Mouse (Mus musculus): ENCODE data around the gene Gm11554. TPM values are rescaled to one million over a fixed set of nuclear protein-coding genes. Genes with fewer than 3 reads are reported as not detected.
"Not testable (repeated sequence)": the region's sequence is repeated elsewhere in the genome, so short reads cannot be mapped to it uniquely, and the experiment has no call there.

Gene Gm11554
- not detected in 2 replicates for total RNA-seq (2021)
- long read RNA-seq, experiment 1: 0 reads
- long read RNA-seq, experiment 2: 0 reads

DNA sequence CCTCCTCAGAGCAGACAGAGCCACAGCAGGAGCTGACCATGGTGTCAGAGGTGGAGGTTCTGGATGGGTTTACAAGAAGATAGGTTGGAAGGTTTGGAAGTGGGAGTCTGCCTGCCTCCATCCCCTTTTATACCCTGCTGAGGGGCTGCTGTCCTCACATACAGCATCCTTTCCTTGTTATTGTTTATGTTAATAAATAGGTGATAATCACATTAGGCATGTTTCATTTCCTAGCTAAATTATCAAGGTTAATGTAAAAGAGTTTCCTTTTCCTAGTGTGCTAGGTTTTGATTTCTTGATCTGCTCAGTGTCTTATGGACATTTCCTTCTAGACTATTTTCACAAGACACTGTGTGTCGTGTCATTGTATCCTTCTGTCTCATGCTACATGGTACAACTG is at the start of gene Gm11554:
TSS of gene Gm11554 (minus strand) at position 101 of the 400 bp plus-strand sequence.
- DNase-seq: not testable (repeated sequence)

DNA sequence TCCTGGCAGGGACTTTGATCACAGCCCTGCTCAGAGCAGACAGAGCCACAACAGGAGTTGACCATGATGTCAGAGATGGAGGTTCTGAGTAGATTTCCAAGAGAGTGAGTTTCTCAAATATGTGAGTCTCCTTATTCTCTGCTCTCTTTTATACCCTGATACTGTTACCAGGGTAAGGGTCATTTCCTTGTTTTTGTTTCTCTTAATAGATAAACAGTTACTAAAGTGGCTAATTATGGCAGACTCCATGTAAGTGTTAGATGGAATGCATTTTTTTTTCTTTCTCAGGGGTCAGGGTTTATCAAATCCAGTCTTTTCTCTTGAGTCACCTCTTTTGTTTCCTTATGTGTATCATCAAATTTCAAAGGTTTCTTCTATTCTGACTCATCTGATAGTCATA is 47.3 kb upstream of the Gm11554 start, which contains the start of gene Krtap4-16:
TSS of gene Krtap4-16 (minus strand) at position 101 of the 400 bp plus-strand sequence.
- no peak for DNase-seq

DNA sequence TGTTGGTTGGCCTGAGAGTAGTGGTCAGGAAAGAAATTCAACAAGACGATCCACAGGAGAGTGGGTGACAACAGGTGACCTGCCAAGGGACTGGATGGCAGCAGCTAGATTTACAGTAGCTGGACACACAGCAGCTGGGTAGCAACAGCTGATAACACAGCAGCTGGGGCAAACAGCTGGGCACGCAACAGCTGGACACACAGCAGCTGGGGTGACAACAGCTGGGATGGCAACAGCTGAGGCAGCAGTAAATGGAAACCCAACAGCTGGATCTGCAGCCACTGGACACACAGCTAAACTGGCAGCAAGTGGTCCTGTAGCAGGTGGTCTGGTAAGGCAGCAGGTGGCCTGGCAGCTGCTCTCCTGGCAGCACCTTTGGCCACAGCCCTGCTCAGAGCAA is 42.5 kb upstream of the Gm11554 start:
- no peak for DNase-seq

DNA sequence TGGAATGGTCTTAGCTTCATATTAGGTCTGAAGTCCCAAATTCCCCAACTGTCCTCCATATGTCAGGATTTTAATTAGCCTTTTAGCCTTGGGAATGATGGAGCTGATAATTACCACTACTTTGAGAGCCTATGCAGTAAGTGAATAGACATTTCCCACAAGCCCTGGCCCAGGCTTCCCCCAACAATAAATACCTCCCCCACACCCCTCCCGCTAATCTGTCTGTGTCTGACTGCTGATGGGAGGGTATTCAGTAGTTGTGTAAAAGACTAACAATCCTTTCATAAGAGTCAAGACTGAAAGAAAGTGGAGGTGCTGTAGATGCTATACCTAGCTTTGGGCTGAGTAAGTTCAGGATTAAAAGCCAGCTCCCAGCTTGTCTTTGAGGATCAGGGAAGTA is 37.9 kb upstream of the Gm11554 start:
- no peak for DNase-seq

DNA sequence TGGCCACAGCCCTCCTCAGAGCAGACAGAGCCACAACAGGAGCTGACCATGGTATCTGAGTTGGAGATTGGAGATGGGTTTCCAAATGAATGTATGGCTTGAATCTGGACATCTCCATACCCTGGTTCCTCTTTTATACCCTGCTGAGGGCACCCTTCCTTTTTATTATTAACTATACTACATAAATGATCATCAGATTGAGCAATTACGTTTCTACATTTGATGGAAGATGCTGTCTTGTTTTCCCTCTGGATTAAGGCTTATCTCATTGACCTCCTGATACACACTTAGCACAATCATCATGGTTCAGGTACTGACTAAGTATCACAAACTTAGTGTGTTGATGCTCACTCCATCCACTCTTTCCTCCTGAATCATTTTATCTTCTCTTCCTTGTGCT is 33.7 kb upstream of the Gm11554 start, which contains the start of gene 2300003K06Rik:
TSS of gene 2300003K06Rik (minus strand) at position 101 of the 400 bp plus-strand sequence.
- DNase-seq: no peak

DNA sequence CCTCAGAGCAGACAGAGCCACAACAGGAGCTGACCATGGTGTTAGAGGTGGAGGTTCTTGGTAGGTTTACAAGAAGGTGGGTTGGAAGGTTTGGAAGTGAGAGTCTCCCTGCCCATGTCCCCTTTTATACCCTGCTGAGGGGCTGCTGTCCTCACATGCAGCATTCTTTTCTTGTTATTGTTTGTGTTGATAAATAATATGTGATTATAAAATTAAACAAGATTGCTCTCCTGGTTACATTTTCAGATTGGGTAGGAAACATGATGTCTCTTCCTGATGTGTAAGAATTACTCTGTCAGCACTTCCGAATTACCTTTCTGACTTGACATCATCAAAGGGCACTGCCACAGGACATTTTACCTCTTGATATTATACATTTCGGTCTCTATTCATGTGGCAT is 11.3 kb upstream of the Gm11554 start, which contains the start of gene Gm11564:
TSS of gene Gm11564 (minus strand) at position 101 of the 400 bp plus-strand sequence.
- not testable (repeated sequence) for DNase-seq

DNA sequence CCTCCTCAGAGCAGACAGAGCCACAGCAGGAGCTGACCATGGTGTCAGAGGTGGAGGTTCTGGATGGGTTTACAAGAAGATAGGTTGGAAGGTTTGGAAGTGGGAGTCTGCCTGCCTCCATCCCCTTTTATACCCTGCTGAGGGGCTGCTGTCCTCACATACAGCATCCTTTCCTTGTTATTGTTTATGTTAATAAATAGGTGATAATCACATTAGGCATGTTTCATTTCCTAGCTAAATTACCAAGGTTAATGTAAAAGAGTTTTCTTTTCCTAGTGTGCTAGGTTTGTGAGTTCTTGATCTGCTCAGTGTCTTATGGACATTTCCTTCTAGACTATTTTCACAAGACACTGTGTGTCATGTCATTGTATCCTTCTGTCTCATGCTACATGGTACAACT is 5.5 kb upstream of the Gm11554 start, which contains the start of gene Krtap4-13:
TSS of gene Krtap4-13 (minus strand) at position 101 of the 400 bp plus-strand sequence.
- not testable (repeated sequence) for DNase-seq

DNA sequence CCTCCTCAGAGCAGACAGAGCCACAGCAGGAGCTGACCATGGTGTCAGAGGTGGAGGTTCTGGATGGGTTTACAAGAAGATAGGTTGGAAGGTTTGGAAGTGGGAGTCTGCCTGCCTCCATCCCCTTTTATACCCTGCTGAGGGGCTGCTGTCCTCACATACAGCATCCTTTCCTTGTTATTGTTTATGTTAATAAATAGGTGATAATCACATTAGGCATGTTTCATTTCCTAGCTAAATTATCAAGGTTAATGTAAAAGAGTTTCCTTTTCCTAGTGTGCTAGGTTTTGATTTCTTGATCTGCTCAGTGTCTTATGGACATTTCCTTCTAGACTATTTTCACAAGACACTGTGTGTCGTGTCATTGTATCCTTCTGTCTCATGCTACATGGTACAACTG is 5.4 kb downstream of the Gm11554 start, which contains the start of gene Gm11569:
TSS of gene Gm11569 (minus strand) at position 101 of the 400 bp plus-strand sequence.
- DNase-seq: not testable (repeated sequence)

DNA sequence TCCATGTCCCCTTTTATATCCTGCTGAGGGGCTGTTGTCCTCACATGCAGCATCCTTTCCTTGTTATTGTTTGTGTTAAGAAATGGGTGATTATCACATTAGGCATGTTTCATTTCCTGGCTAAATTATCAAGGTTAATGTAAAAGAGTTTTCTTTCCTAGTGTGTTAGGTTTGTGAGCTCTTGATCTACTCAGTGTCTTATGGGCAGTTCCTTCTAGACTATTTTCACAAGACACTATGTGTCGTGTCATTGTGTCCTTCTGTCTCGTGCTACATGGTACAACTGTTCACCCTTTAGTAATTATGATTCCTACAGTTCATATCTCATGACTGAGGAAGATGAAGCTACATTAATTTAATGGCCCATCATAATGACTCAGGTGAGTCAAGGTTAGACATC is 10.9 kb downstream of the Gm11554 start, which contains the start of gene Gm11596:
TSS of gene Gm11596 (minus strand) at position 101 of the 400 bp plus-strand sequence.
- DNase-seq: no peak

DNA sequence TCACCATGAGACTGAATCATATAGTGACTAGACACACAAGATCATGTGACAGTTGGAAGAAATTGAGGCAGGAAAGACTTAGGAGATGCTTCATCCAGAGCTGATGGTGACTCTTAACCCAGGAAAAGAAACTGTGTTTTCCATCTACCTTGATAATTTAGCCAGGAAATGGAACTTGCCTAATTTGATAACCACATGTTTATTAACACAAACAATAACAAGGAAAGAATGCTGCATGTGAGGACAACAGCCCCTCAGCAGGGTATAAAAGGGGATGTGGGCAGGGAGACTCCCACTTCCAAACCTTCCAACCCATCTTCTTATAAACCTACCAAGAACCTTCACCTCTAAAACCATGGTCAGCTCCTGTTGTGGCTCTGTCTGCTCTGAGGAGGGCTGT is 19.3 kb downstream of the Gm11554 start, which contains the start of gene Krtap4-9:
TSS of gene Krtap4-9 (plus strand) at position 301 of the 400 bp plus-strand sequence.
- not testable (repeated sequence) for DNase-seq

DNA sequence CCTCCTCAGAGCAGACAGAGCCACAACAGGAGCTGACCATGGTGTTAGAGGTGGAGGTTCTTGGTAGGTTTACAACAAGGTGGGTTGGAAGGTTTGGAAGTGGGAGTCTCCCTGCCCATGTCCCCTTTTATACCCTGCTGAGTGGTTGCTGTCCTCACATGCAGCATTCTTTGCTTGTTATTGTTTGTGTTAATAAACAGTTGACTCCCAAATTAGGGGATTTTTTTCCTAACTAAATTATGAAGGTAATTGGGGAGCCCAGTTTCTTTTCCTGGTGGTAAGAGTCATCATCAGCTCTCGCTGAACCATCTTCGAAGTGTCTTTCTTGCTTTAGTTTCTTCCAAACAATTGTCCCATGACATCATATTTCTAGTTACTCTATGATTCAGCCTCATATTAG is 23.6 kb downstream of the Gm11554 start, which contains the start of gene Krtap4-8:
TSS of gene Krtap4-8 (minus strand) at position 101 of the 400 bp plus-strand sequence.
- no peak for DNase-seq

DNA sequence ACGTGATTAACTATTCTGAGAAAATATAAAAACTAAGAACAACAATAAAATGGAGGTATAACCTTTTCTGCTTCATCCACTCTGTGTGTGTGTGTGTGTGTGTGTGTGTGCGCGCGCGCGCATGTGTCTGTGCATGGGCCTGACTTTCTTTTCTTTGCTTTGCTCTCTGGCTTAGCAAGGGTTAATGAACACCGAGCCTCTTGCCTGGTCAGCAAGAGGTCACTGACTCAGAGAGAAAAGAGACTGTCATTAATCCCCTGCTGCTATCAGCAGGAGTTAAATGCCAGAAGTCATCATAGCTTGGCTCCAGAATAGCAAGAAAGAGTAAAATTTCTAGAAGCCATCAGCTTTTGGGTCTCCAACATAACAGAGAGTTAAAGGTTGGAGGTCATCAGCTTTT is 25.8 kb downstream of the Gm11554 start:
- DNase-seq: no peak

DNA sequence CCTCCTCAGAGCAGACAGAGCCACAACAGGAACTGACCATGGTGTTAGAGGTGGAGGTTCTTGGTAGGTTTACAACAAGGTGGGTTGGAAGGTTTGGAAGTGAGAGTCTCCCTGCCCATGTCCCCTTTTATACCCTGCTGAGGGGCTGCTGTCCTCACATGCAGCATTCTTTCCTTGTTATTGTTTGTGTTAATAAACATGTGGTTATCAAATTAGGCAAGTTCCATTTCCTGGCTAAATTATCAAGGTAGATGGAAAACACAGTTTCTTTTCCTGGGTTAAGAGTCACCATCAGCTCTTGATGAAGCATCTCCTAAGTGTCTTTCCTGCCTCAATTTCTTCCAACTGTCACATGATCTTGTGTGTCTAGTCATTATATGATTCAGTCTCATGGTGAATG is 31.4 kb downstream of the Gm11554 start, which contains the start of gene Gm11595:
TSS of gene Gm11595 (minus strand) at position 101 of the 400 bp plus-strand sequence.
- DNase-seq: not testable (repeated sequence)

DNA sequence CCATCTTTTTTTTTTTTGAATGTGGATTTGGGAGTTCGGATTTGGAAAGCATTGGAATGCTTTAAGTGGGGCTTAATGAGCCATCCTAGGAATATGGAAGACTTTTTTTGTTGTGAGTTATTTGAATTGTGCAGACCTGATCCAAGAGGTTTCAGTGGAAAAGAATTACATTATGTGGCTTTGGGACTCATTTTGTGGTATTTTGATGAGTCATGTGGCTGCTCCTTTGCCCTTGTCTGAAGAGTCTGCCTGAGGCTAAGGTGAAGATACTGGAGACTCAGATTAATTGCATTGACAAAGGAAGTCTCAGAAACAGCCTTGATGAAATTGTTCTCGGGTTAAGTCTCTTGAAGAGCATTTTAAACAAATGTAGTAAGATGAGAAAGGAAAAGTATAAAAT is 35.8 kb downstream of the Gm11554 start:
- DNase-seq: no peak

DNA sequence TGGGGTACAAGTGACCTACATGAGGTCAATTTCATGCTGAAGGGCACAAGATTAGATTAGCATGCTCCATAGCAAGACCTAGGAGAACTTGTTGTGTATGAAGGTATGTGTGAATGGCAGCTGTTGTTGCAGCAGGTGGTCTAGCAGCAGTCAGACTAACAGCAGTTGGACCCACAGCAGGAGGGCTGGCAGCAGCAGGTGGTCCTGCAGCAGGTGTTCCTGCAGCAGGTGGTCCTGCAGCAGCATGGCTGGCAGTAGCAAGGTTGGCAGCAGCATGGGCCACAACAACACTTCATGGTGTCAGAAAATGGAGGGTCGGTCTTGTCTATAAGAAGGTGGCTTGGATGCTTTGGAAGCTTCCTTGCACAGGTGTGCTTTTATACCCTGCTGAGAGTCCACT is 45.4 kb downstream of the Gm11554 start:
- DNase-seq: no peak

Other genes starting within 250 kb of the Gm11554 start
- gene Krtap3-2, start 247.6 kb downstream of the Gm11554 start, total RNA-seq (2021): not detected in 2 replicates
- gene Gm11939, start 245.0 kb downstream of the Gm11554 start, total RNA-seq (2021): not detected in 2 replicates
- not detected in 2 replicates for gene Krtap3-1, start 237.8 kb downstream of the Gm11554 start, total RNA-seq (2021)
- gene Krtap1-5, start 223.4 kb downstream of the Gm11554 start, total RNA-seq (2021): not detected in 2 replicates
- not detected in 2 replicates for gene Krtap1-4, start 220.8 kb downstream of the Gm11554 start, total RNA-seq (2021)
- not detected in 2 replicates for gene Krtap1-3, start 213.1 kb downstream of the Gm11554 start, total RNA-seq (2021)
- gene Krtap9-3, start 206.3 kb downstream of the Gm11554 start, total RNA-seq (2021): not detected in 2 replicates
- gene Gm11938, start 201.1 kb downstream of the Gm11554 start, total RNA-seq (2021): not detected in 2 replicates
- not detected in 2 replicates for gene Gm11937, start 194.3 kb downstream of the Gm11554 start, total RNA-seq (2021)
- not detected in 2 replicates for gene Krtap2-4, start 189.6 kb downstream of the Gm11554 start, total RNA-seq (2021)
- gene Gm11562, start 184.0 kb downstream of the Gm11554 start, total RNA-seq (2021): not detected in 2 replicates
- not detected in 2 replicates for gene Krtap4-1, start 176.2 kb downstream of the Gm11554 start, total RNA-seq (2021)
- gene Krtap4-2, start 169.4 kb downstream of the Gm11554 start, total RNA-seq (2021): not detected in 2 replicates
- gene Krtap4-7, start 160.4 kb downstream of the Gm11554 start, total RNA-seq (2021): not detected in 2 replicates
- gene Gm11555, start 154.2 kb downstream of the Gm11554 start, total RNA-seq (2021): not detected in 2 replicates
- gene Gm11563, start 145.5 kb downstream of the Gm11554 start, total RNA-seq (2021): not detected in 2 replicates
- gene Krtap4-6, start 138.5 kb downstream of the Gm11554 start, total RNA-seq (2021): not detected in 2 replicates
- gene Gm14190, start 113.7 kb downstream of the Gm11554 start, total RNA-seq (2021): not detected in 2 replicates
- not detected in 2 replicates for gene Gm14180, start 70.2 kb downstream of the Gm11554 start, total RNA-seq (2021)
- gene Gm11595, start 31.5 kb downstream of the Gm11554 start, total RNA-seq (2021): not detected in 2 replicates
- gene Krtap4-8, start 23.7 kb downstream of the Gm11554 start, total RNA-seq (2021): not detected in 2 replicates
- gene Krtap4-9, start 19.2 kb downstream of the Gm11554 start, total RNA-seq (2021): not detected in 2 replicates
- not detected in 2 replicates for gene Gm11596, start 11.0 kb downstream of the Gm11554 start, total RNA-seq (2021)
- not detected in 2 replicates for gene Gm11569, start 5.5 kb downstream of the Gm11554 start, total RNA-seq (2021)
- gene Krtap4-13, start 5.4 kb upstream of the Gm11554 start, total RNA-seq (2021): not detected in 2 replicates
- not detected in 2 replicates for gene Gm11564, start 11.2 kb upstream of the Gm11554 start, total RNA-seq (2021)
- not detected in 2 replicates for gene 2300003K06Rik, start 33.6 kb upstream of the Gm11554 start, total RNA-seq (2021)
- not detected in 2 replicates for gene Krtap4-16, start 47.2 kb upstream of the Gm11554 start, total RNA-seq (2021)
- not detected in 2 replicates for gene Gm11568, start 53.5 kb upstream of the Gm11554 start, total RNA-seq (2021)
- not detected in 2 replicates for gene Gm11559, start 60.0 kb upstream of the Gm11554 start, total RNA-seq (2021)
- not detected in 2 replicates for gene Krtap9-1, start 68.9 kb upstream of the Gm11554 start, total RNA-seq (2021)
- gene Gm11567, start 74.7 kb upstream of the Gm11554 start, total RNA-seq (2021): not detected in 2 replicates
- not detected in 2 replicates for gene Krtap31-1, start 103.5 kb upstream of the Gm11554 start, total RNA-seq (2021)
- gene Gm11565, start 110.3 kb upstream of the Gm11554 start, total RNA-seq (2021): not detected in 2 replicates
- not detected in 2 replicates for gene Krtap31-2, start 131.8 kb upstream of the Gm11554 start, total RNA-seq (2021)
- gene Krtap9-5, start 144.0 kb upstream of the Gm11554 start, total RNA-seq (2021): not detected in 2 replicates
- gene Krtap29-1, start 174.6 kb upstream of the Gm11554 start, total RNA-seq (2021): not detected in 2 replicates
- gene Krtap16-1, start 182.2 kb upstream of the Gm11554 start, total RNA-seq (2021): not detected in 2 replicates
- not detected in 2 replicates for gene Krtap17-1, start 189.5 kb upstream of the Gm11554 start, total RNA-seq (2021)
- not detected in 2 replicates for gene Krt33a, start 211.8 kb upstream of the Gm11554 start, total RNA-seq (2021)
- gene Krt33b, start 225.4 kb upstream of the Gm11554 start, total RNA-seq (2021): not detected in 2 replicates
- gene Krt34, start 237.1 kb upstream of the Gm11554 start, total RNA-seq (2021): not detected in 2 replicates
- not detected in 2 replicates for gene Krt31, start 246.1 kb upstream of the Gm11554 start, total RNA-seq (2021)